Mouse (Mus musculus) kidney, adult 2 months (tissue): ENCODE results near the gene Zan. TPM values are rescaled to one million over a fixed set of nuclear protein-coding genes. Genes with fewer than 3 reads are reported as not detected.
A peak's percentile ranks its signal among the peaks of the same experiment; 100 is the strongest.

Experiments used
- DNase-seq: peaks from one replicate; pipeline ENCODE4 v3.0.0; 2021
- H3K27ac ChIP-seq: fragments of 200-500 bp; 2 replicates; pipeline ENCODE4 v1.5.1; 2012; ENCODE audit warnings: low read depth, low read length, control low read depth, inconsistent platforms; ENCODE audit not compliant: insufficient read depth
- H3K27me3 ChIP-seq: fragments of 200-500 bp; replicated peaks from 2 replicates; pipeline ENCODE4 v1.6.1; 2012; ENCODE audit warnings: mild to moderate bottlenecking, moderate library complexity, low read length, inconsistent platforms; ENCODE audit not compliant: control insufficient read depth, insufficient read depth
- H3K36me3 ChIP-seq: fragments of 200-500 bp; 2 replicates; pipeline ENCODE4 v1.6.1; 2012; ENCODE audit warnings: mild to moderate bottlenecking, moderate library complexity, low read length, inconsistent platforms; ENCODE audit not compliant: control insufficient read depth, insufficient read depth
- H3K4me1 ChIP-seq: fragments of 200-500 bp; 2 replicates; pipeline ENCODE4 v1.6.1; 2011; ENCODE audit warnings: low read length; ENCODE audit not compliant: control insufficient read depth, insufficient read depth
- H3K4me3 ChIP-seq: fragments of 200-500 bp; 2 replicates; pipeline ENCODE4 v1.5.1; 2011; ENCODE audit warnings: mild to moderate bottlenecking, low read depth, low read length, control low read depth; ENCODE audit not compliant: insufficient read depth
- CTCF ChIP-seq: fragments of 200-500 bp; conservative IDR thresholded peaks from 2 replicates; pipeline ENCODE4 v1.5.1; 2011; ENCODE audit warnings: low read depth, mild to moderate bottlenecking, control low read depth, low read length, moderate library complexity, mixed read lengths; ENCODE audit not compliant: insufficient read depth, insufficient read length
- POLR2A ChIP-seq: fragments of 200-500 bp; IDR thresholded peaks from one replicate; pipeline ENCODE4 v1.6.1; 2011; ENCODE audit warnings: low read depth, low read length, control low read depth
- WGBS: fragments of 180-500 bp; shearing (Covaris S2); methylation state at CpG from one replicate; pipeline ENCODE4 v1.1.7; 2018; 5-methylcytosine and 5-hydroxymethylcytosine counted together
- polyA plus RNA-seq: library from polyadenylated mRNA; depleted of rRNA; stranded (reverse); fragments of >200 nt; gene quantifications from 2 replicates; pipeline ENCODE4 v1.2.3, GENCODE M21; 2012

Zan gene
- polyA plus RNA-seq, 1 experiment: 0.16 TPM

DNA sequence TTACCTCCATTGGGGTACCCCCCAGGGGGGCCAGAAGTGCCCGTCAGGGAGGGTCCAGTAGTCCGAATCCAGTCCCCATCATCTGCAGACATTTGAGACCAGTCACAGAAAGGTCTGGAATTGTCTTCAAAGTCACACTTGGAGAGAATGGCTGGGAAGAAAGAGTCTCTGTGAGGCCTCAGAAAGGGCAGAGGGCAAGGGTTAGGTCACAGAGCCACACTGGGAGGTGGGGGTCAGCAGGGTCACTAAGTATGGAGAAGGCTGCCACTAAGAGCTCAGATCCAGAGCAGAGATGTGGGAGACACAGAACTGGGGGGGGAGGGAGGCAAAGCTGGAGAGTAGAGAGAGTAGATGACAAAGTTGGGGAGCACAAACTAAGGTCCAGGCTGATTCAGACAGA is 2.5 kb downstream of the Zan start:
- no peaks in the 10 kb centered on the region for H3K4me1 ChIP-seq
- H3K27me3 ChIP-seq: no peaks in the 10 kb centered on the region
- TF ChIP-seq CTCF (no peak), POLR2A (no peak)
- 66% methylated on average over 2 of the region's 2 CpGs for WGBS
- DNase-seq: no peak
- no peaks in the 10 kb centered on the region for H3K36me3 ChIP-seq
- no peak overlapping the region for H3K27ac ChIP-seq
- H3K4me3 ChIP-seq: no peak overlapping the region

DNA sequence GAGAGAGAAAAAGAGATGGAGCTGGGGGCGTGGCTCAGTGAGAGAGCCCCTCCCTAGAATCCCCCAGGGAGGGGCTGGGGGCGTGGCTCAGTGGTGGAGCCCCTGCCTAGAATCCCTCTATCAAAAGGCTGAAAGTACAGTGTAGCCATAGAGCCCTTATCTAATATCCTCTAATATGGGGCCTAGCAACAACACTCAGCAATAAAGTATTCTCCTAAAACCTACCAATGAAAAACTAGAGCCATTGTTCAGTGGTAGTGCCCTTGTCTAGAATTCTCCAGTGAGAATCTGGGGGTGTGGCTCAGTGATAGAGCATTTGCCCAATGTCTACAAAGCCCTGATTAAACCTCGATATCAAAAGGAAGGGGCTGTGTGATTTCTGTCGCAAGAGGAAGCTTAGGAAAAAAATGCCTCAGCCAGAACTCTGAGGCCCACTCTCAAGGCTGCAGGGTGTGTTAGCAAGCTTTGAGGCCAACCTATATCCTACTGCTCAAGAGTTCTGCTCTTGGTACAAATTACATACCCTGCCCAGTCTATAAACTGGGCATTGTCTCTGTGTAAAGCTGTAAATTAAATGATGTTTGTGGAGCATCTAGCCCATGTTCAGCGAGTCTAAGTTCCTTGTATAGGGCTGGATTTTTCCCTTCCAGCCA is 4.5 kb downstream of the Zan start:
- no peaks in the 10 kb centered on the region for H3K27me3 ChIP-seq
- H3K4me1 ChIP-seq: no peaks in the 10 kb centered on the region
- no peaks in the 10 kb centered on the region for H3K36me3 ChIP-seq
- DNase-seq: no peak
- H3K4me3 ChIP-seq: no peak overlapping the region
- H3K27ac ChIP-seq: no peak overlapping the region
- no peak for TF ChIP-seq CTCF
- TF ChIP-seq POLR2A: no peak
- 60% methylated on average over 5 of the region's 5 CpGs for WGBS

DNA sequence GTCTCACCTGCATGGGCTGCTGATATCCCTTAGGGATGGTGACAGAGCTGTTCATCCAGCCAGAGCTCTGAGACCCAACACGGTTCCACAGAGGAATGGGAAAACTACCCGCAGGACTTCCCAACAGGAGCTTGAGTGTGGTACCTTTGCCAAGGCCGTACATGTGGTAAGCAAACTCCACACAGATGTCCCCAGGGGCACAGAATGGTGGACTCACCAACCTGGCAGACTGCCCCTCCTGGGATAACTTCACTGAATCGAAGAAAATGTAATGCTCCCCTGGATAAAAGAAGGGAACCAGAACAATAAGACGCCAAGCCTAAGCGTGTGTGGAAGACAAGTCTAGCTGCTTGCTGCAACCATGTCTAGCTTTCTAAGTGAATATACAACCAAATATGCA is 9.9 kb downstream of the Zan start:
- Histone ChIP-seq H3K4me1 (no peaks in the 10 kb centered on the region; the same call in 1 of the 2 replicates), H3K27me3 (no peaks in the 10 kb centered on the region), H3K36me3 (no peaks in the 10 kb centered on the region), H3K4me3 (no peak overlapping the region), H3K27ac (no peak overlapping the region)
- no peak for DNase-seq
- TF ChIP-seq POLR2A (no peak), CTCF (no peak)
- WGBS: 96% methylated on average over 6 of the region's 6 CpGs

DNA sequence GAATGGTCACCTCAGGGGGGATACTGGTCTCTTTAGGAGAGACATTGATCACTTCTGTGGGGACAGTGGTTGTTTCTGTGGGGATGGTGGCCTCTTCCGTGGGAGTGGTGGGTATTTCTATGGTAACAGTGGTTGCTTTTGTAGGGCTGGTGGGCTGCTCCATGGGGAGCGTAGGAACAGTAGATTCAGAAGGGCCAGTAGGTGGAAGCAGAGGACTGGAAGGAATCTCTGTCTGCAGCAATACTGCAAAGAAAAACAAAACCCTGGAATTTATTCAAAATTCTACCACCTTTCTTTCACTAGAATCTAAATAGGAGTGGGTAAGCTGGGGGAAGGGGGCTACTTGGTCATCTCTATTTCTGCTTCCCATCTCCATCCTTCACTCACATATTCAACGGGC is 11.8 kb downstream of the Zan start:
- 40% methylated on average over 3 of the region's 3 CpGs for WGBS
- no peak for TF ChIP-seq POLR2A
- TF ChIP-seq CTCF: no peak; the same call in 1 of the 2 replicates
- Histone ChIP-seq H3K27ac (no peak overlapping the region), H3K4me1 (no peaks in the 10 kb centered on the region; the same call in 1 of the 2 replicates), H3K36me3 (no peaks in the 10 kb centered on the region), H3K27me3 (no peaks in the 10 kb centered on the region), H3K4me3 (no peak overlapping the region)
- DNase-seq: no peak

DNA sequence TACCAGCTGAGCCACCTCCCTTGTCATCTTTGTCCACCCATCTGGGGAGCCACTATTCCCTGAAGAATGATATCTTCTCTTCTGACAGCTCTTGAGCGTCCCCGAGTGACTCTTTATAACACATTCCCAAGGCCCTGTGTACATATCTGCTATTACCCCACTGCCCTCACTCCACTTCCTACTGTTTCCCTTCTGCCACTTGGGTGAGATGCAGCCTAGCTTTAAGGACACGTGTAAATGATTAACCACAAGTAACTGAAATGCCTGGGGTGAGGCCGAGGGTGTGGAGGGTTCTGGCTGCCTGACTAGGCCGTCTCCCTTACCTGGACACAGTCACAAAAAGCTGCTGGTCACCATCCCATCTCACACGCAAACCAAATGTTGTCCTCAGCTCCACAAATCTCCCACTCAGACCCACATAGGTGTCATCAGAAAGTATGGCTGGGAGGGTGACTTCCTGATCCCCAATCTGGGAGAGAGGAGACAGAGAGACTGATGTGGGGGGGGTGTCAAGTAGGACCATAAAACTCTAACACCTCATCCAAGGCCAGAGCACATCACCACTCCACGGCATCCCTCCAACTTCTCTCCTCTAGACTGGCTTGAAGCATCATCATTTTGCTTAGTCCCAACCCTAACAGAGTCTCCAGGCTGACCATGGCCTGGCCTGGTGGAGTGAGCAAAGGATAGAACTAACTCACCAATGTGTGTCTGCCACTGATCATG is 20.8 kb downstream of the Zan start:
- Histone ChIP-seq H3K4me3 (no peak overlapping the region), H3K27ac (0 out of 2 replicates have a peak overlapping the region, but pooled peaks have one; percentile 24), H3K4me1 (no peaks in the 10 kb centered on the region), H3K27me3 (no peaks in the 10 kb centered on the region), H3K36me3 (no peaks in the 10 kb centered on the region)
- WGBS: 23% methylated on average over 7 of the region's 7 CpGs
- TF ChIP-seq POLR2A (no peak), CTCF (0 out of 2 replicates have a peak, but pooled peaks have one; percentile 8)
- peak; percentile 76 for DNase-seq

DNA sequence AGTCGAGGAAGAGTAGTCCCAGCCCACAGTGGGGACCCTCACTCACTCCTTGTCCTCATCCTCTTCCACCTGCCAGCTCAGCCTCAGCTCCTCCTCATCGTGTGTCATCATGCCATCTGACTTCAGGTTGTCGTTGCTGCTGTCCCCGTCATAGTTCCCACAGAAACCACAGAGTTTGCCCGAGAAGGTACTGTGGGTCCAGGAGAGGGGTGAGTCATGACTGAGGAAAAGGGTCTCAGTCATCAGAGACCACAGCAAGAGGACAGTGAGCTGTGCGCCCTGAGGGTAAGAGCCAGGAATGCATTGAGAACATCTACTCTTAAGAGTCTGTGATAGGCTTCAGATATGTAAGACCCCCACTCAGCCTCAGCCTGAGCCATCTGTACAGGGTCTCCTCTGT is 21.7 kb downstream of the Zan start:
- WGBS: 73% methylated on average over 6 of the region's 6 CpGs
- DNase-seq: no peak
- Histone ChIP-seq H3K4me1 (no peaks in the 10 kb centered on the region), H3K27me3 (no peaks in the 10 kb centered on the region), H3K4me3 (no peak overlapping the region), H3K27ac (no peak overlapping the region), H3K36me3 (no peaks in the 10 kb centered on the region)
- TF ChIP-seq CTCF (no peak), POLR2A (no peak)

DNA sequence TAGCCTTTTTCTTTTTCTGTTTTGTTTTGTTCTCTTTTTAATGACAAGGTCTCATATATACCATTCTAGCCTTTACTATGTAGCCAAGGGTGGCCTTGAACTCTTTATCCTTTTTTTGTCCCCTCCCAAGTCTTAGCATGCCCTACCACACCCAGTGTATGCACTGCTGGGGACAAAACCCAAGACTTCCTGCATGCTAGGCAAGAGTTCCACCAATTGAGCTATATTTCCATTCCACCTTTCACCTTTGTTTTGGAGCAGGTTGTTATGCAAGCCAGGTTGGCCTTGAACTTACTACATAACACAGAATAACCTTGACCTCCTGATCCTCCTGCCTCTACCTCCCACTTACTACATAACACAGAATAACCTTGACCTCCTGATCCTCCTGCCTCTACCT is 31.3 kb downstream of the Zan start:
- DNase-seq: no peak
- no peak overlapping the region for H3K27ac ChIP-seq
- no peak overlapping the region for H3K4me3 ChIP-seq
- H3K4me1 ChIP-seq: no peaks in the 10 kb centered on the region
- TF ChIP-seq POLR2A (no peak), CTCF (no peak)
- H3K36me3 ChIP-seq: no peaks in the 10 kb centered on the region
- H3K27me3 ChIP-seq: no peaks in the 10 kb centered on the region
